Mouse (Mus musculus) natural killer cell, adult 2 months (primary cell): Measurements from ENCODE around the gene Piezo1.

Experiments
- DNase-seq, 2 experiments: peaks; one replicate each; pipeline ENCODE4 v3.0.0; 2022; ENCODE audit warnings: low spot score in 2 of 2

Gene Piezo1

GRCm38 (mm10) chr8:122571153-122571552 lies 20.0 kb upstream of the Piezo1 start:
- no peak for DNase-seq

- DNase-seq: no peak
Observed at GRCm38 (mm10) chr8:122569996-122570395, 18.9 kb upstream of the Piezo1 start.

- no peak for DNase-seq
Observed at GRCm38 (mm10) chr8:122569329-122569728, 18.2 kb upstream of the Piezo1 start.

GRCm38 (mm10) chr8:122568881-122569309 lies 17.8 kb upstream of the Piezo1 start:
- no peak for DNase-seq

GRCm38 (mm10) chr8:122568109-122568504 lies 17.0 kb upstream of the Piezo1 start:
- peak; percentile 71 to 90 for DNase-seq

- peak; percentile 91 to 94 for DNase-seq
Observed at GRCm38 (mm10) chr8:122567361-122568108, 16.4 kb upstream of the Piezo1 start, which contains the start of gene Cdt1. Gene Cdt1 (plus strand): TSS chr8:122568015.

- DNase-seq: no peak
Observed at GRCm38 (mm10) chr8:122566766-122567165, 15.6 kb upstream of the Piezo1 start.

- no peak for DNase-seq
Observed at GRCm38 (mm10) chr8:122564363-122565352, 13.5 kb upstream of the Piezo1 start.

GRCm38 (mm10) chr8:122561199-122561598 lies 10.1 kb upstream of the Piezo1 start:
- peak; percentile 59 to 68 for DNase-seq

GRCm38 (mm10) chr8:122558671-122559349 lies 7.7 kb upstream of the Piezo1 start:
- DNase-seq: no peak

GRCm38 (mm10) chr8:122557248-122558038 lies 6.3 kb upstream of the Piezo1 start:
- DNase-seq: no peak

- DNase-seq: peak; percentile 71 to 78
Observed at GRCm38 (mm10) chr8:122556030-122557009, 5.2 kb upstream of the Piezo1 start.

GRCm38 (mm10) chr8:122554786-122555185 lies 3.7 kb upstream of the Piezo1 start:
- DNase-seq: no peak

- DNase-seq: no peak
Observed at GRCm38 (mm10) chr8:122550995-122551264, 199 bp downstream of the Piezo1 start.

GRCm38 (mm10) chr8:122550234-122550994 lies 715 bp downstream of the Piezo1 start:
- peak in 1 of 2 experiments; percentile 37 for DNase-seq

GRCm38 (mm10) chr8:122548891-122549439 lies 2.2 kb downstream of the Piezo1 start:
- DNase-seq: no peak

GRCm38 (mm10) chr8:122548331-122548730 lies 2.8 kb downstream of the Piezo1 start:
- no peak for DNase-seq

GRCm38 (mm10) chr8:122547815-122548214 lies 3.3 kb downstream of the Piezo1 start:
- DNase-seq: peak; percentile 77 to 86
